Mouse (Mus musculus) CD4-positive naive resting alpha-beta T cell, adult 76 days (primary cell): ENCODE data around the gene Gm11116. TPM values are rescaled to one million over a fixed set of nuclear protein-coding genes. Genes with fewer than 3 reads are reported as not detected.

Source experiments
- total RNA-seq: library from RNA; stranded (reverse); gene quantifications from one replicate; pipeline ENCODE4 v1.2.4, GENCODE M21; 2023

Gm11116 gene
- not detected for total RNA-seq

GRCm38 (mm10) chr5:88111430-88111829 is at the start of gene Gm11116:
Gene Gm11116, minus strand, starts transcription at chr5:88111530.

DNA sequence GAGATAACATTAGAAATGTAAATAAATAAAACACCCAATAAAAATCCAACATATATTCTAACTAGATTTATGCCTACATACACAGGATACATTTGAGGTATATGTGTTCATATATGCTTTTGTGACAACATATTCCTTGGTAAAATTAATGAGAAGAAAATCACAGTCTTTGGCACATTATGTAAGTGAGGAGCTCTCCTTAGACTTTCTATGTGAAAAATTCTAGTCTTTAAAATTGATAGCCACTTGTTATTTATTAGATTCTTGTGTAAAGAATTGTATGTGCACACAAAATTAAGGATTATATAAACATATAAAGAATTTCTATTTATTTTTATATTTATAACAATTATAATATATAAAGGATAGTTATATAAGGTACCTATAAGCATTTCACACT is 42.7 kb upstream of the Gm11116 start, which contains the start of gene Gm11115:
TSS of gene Gm11115 (minus strand) at position 101 of the 400 bp plus-strand sequence.

DNA sequence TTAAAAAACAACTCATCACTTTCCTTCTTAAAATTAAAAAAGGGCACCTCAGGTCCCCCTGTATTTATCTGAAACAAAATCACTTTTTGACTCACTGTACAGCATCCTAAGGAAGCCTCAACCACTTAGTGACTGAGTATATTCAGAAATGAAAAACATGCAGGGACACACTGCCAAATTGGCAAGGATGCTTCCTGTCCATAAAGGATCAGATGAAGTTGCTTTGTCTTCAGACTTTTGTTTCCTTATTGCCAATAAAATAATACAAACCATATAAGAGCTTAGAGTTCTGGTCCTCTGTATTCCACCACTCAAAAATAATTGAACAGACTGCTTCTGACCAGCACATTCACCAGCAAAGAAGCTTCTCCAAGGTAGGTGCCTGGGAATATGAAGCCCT is 25.1 kb downstream of the Gm11116 start, which contains the start of gene Smr2:
TSS of gene Smr2 (plus strand) at position 301 of the 400 bp plus-strand sequence.

Other genes starting within 250 kb of the Gm11116 start
- not detected for gene Odam, start 226.5 kb downstream of the Gm11116 start, total RNA-seq
- not detected for gene Csn3, start 186.0 kb downstream of the Gm11116 start, total RNA-seq
- gene 2310003L06Rik, start 142.1 kb downstream of the Gm11116 start, total RNA-seq: not detected
- gene Gm28434, start 142.0 kb downstream of the Gm11116 start, total RNA-seq: not detected
- not detected for gene Cabs1, start 132.1 kb downstream of the Gm11116 start, total RNA-seq
- not detected for gene Smr3a, start 109.0 kb downstream of the Gm11116 start, total RNA-seq
- gene Smr2, start 25.0 kb downstream of the Gm11116 start, total RNA-seq: not detected
- gene Gm11115, start 42.6 kb upstream of the Gm11116 start, total RNA-seq: not detected
- not detected for gene Gm7714, start 157.4 kb upstream of the Gm11116 start, total RNA-seq
- gene Prol1, start 205.8 kb upstream of the Gm11116 start, total RNA-seq: not detected